Mouse (Mus musculus): Measurements from ENCODE around the gene Zswim3.

- no peak for TF ChIP-seq CTCF (conservative IDR thresholded peaks at IDR 0.05; ENCODE audit: low read length)
- no peak for TF ChIP-seq POU5F1 (IDR thresholded peaks at IDR 0.05; ENCODE audit: borderline replicate concordance, low read length)
Observed at GRCm38 (mm10) chr2:164859640-164860432, 54.9 kb downstream of the Zswim3 start.
